Mouse (Mus musculus) Patski (cell line): ENCODE results near the gene Cenpa. TPM values are rescaled to one million over a fixed set of nuclear protein-coding genes. Genes with fewer than 3 reads are reported as not detected.
A peak's percentile ranks its signal among the peaks of the same experiment; 100 is the strongest.

Source experiments
- ATAC-seq: fragments of 100-300 bp; one replicate; pipeline ENCODE4 v1.8.0; 2021
- CTCF ChIA-PET: fragments of 350-600 bp; sonication (Branson Sonifier 250); formaldehyde crosslinking; loops from one replicate; lab custom pipeline; 2022; ENCODE audit warnings: inconsistent platforms; lab: Charles Lee
- POLR2A ChIA-PET: fragments of 350-600 bp; sonication (Branson Sonifier 250); formaldehyde crosslinking; loops from one replicate; lab custom pipeline; 2022; ENCODE audit warnings: antibody characterized with exemption, inconsistent platforms; lab: Charles Lee
- DNase-seq: peaks from one replicate; pipeline ENCODE4 v3.0.0-alpha.2; 2011; ENCODE audit warnings: low read depth, low spot score
- H3K27me3 ChIP-seq: fragments of 371-371 bp; one replicate; pipeline ENCODE4 v1.5.1; 2021
- CTCF ChIP-seq: fragments of 100-300 bp; IDR thresholded peaks from one replicate; pipeline ENCODE4 v1.5.1; 2021
- in situ Hi-C: fragments of 300-500 bp; cut with MboI; formaldehyde crosslinking; loops from 3 replicates; pipeline ENCODE4 v1.11.1; 2018; ENCODE audit warnings: low pct_unique_long_range_greater_than_20kb, mixed read lengths
- polyA plus RNA-seq: library from polyadenylated mRNA; unstranded; gene quantifications from one replicate; pipeline ENCODE4 v1.2.3, GENCODE M21; 2021

The Cenpa gene
- polyA plus RNA-seq, 1 experiment from 2014 or later, result 106 TPM

- DNase-seq (no peak), ATAC-seq (no peak)
- ChIA-PET CTCF (interaction anchor here (0.9 kb wide), 1 partner anchor 15 kb away, joined by 5 read pairs; no protein-coding TSS in a partner anchor), POLR2A (interaction anchor here (0.6 kb wide), 1 partner anchor 105 kb away, joined by 3 read pairs; no protein-coding TSS in a partner anchor)
- in situ Hi-C loops, result loop anchor here (10.0 kb wide), 1 partner anchor 303 kb away; no protein-coding TSS in a partner anchor
- no peak for TF ChIP-seq CTCF
- peaks cover 27% of the 10 kb centered on the region for H3K27me3 ChIP-seq
These were observed 35.3 kb downstream of the Cenpa start for GRCm38 (mm10) chr5:30701866-30702265.

GRCm38 (mm10) chr5:30709744-30710383 is 43.3 kb downstream of the Cenpa start:
- DNase-seq (peak; percentile 10), ATAC-seq (no peak)
- ChIA-PET CTCF (interaction anchor here (0.9 to 5.1 kb wide), 9 partner anchors 36 to 87 kb away, joined by 3 to 27 read pairs (median 3); no protein-coding TSS in a partner anchor), POLR2A (interaction anchor here (0.6 to 1.2 kb wide), 2 partner anchors 12 to 32 kb away, joined by 3 to 4 read pairs; no protein-coding TSS in a partner anchor)
- TF ChIP-seq CTCF, result peak; percentile 81
- H3K27me3 ChIP-seq, result peaks cover 52% of the 10 kb centered on the region
- in situ Hi-C loops, result loop anchor here (5.0 to 10.0 kb wide), 3 partner anchors 67 to 295 kb away; partner anchors contain the start of gene Emilin1

- DNase-seq (no peak), ATAC-seq (no peak)
- POLR2A ChIA-PET, result no interaction called here
- no peak for TF ChIP-seq CTCF
- CTCF ChIA-PET, result interaction anchor here (1.0 to 5.1 kb wide), 7 partner anchors 35 to 87 kb away, joined by 3 to 27 read pairs (median 3); no protein-coding TSS in a partner anchor
- peaks cover 52% of the 10 kb centered on the region for H3K27me3 ChIP-seq
- in situ Hi-C loops, result loop anchor here (5.0 to 10.0 kb wide), 2 partner anchors 67 to 204 kb away; partner anchors contain the start of gene Emilin1
These were observed 43.9 kb downstream of the Cenpa start for GRCm38 (mm10) chr5:30710486-30710885.

GRCm38 (mm10) chr5:30711147-30712001 is 44.8 kb downstream of the Cenpa start, which contains the start of gene Dpysl5:
Gene Dpysl5, plus strand, starts transcription at chr5:30711564.
- peak; percentile 42 for ATAC-seq
- ChIA-PET CTCF (interaction anchor here (1.2 to 5.1 kb wide), 4 partner anchors 34 to 86 kb away, joined by 3 to 27 read pairs (median 16); no protein-coding TSS in a partner anchor), POLR2A (interaction anchor here (0.7 kb wide), 1 partner anchor 71 kb away, joined by 3 read pairs; no protein-coding TSS in a partner anchor)
- no peak for DNase-seq
- in situ Hi-C loops, result loop anchor here (5.0 to 10.0 kb wide), 2 partner anchors 66 to 203 kb away; partner anchors contain the start of gene Emilin1
- TF ChIP-seq CTCF, result no peak
- H3K27me3 ChIP-seq, result peaks cover 55% of the 10 kb centered on the region

GRCm38 (mm10) chr5:30712002-30712390 is 45.4 kb downstream of the Cenpa start:
- ChIA-PET CTCF (interaction anchor here (1.4 to 5.1 kb wide), 2 partner anchors 63 to 85 kb away, joined by 6 to 27 read pairs; no protein-coding TSS in a partner anchor), POLR2A (interaction anchor here (0.7 kb wide), 1 partner anchor 70 kb away, joined by 3 read pairs; no protein-coding TSS in a partner anchor)
- ATAC-seq, result no peak
- no peak for DNase-seq
- in situ Hi-C loops, result loop anchor here (5.0 to 10.0 kb wide), 2 partner anchors 65 to 203 kb away; partner anchors contain the start of gene Emilin1
- peaks cover 55% of the 10 kb centered on the region for H3K27me3 ChIP-seq
- TF ChIP-seq CTCF, result no peak

- CTCF ChIA-PET, result interaction anchor here (1.4 to 5.1 kb wide), 2 partner anchors 62 to 85 kb away, joined by 6 to 27 read pairs; no protein-coding TSS in a partner anchor
- in situ Hi-C loops, result loop anchor here (5.0 to 10.0 kb wide), 2 partner anchors 65 to 202 kb away; partner anchors contain the start of gene Emilin1
- DNase-seq (no peak), ATAC-seq (no peak)
- peaks cover 57% of the 10 kb centered on the region for H3K27me3 ChIP-seq
- no peak for TF ChIP-seq CTCF
- POLR2A ChIA-PET, result no interaction called here
These were observed 46.1 kb downstream of the Cenpa start for GRCm38 (mm10) chr5:30712441-30713298.

GRCm38 (mm10) chr5:30713299-30713675 is 46.7 kb downstream of the Cenpa start:
- CTCF ChIA-PET, result interaction anchor here (1.5 to 5.1 kb wide), 2 partner anchors 62 to 84 kb away, joined by 3 to 27 read pairs; no protein-coding TSS in a partner anchor
- DNase-seq (no peak), ATAC-seq (no peak)
- peaks cover 62% of the 10 kb centered on the region for H3K27me3 ChIP-seq
- POLR2A ChIA-PET, result no interaction called here
- no peak for TF ChIP-seq CTCF
- in situ Hi-C loops, result loop anchor here (5.0 to 10.0 kb wide), 2 partner anchors 64 to 202 kb away; partner anchors contain the start of gene Emilin1

GRCm38 (mm10) chr5:30713691-30714090 is 47.1 kb downstream of the Cenpa start:
- ChIA-PET POLR2A (no interaction called here), CTCF (interaction anchor here (1.5 kb wide), 1 partner anchor 61 kb away, joined by 3 read pairs; no protein-coding TSS in a partner anchor)
- in situ Hi-C loops, result loop anchor here (5.0 to 10.0 kb wide), 2 partner anchors 64 to 201 kb away; partner anchors contain the start of gene Emilin1

More at GRCm38 (mm10) chr5:30713691-30714090, 47.1 kb downstream of the Cenpa start:
- ATAC-seq (no peak), DNase-seq (no peak)
- TF ChIP-seq CTCF, result no peak
- H3K27me3 ChIP-seq, result peaks cover 65% of the 10 kb centered on the region
